Mouse (Mus musculus): ENCODE results near the gene Ccdc33. TPM values are rescaled to one million over a fixed set of nuclear protein-coding genes. Genes with fewer than 3 reads are reported as not detected.

The Ccdc33 gene
- polyA plus RNA-seq, 1 experiment from 2014 or later: not detected

- Histone ChIP-seq H3K4me2 (no peak overlapping the region), H3K4me3 (replicated peaks) (no peak overlapping the region), H3K36me3 (no peaks in the 10 kb centered on the region), H3K4me1 (replicated peaks) (no peaks in the 10 kb centered on the region), H3K27me3 (no peaks in the 10 kb centered on the region; the same call in 1 of the 2 replicates), H3K9ac (no peak overlapping the region), H3K9me3 (replicated peaks) (no peaks in the 10 kb centered on the region), H3K27ac (no peak overlapping the region)
- no peak for ATAC-seq (ENCODE audit: low read depth)
- WGBS (ENCODE audit: insufficient replicate concordance): 32% methylated on average over 7 of the region's 7 CpGs
- no peak for DNase-seq
These were observed 107.6 kb downstream of the Ccdc33 start for GRCm38 (mm10) chr9:58011027-58011426.

- 40% methylated on average over 3 of the region's 3 CpGs for WGBS (ENCODE audit: insufficient replicate concordance)
- H3K9me3 ChIP-seq (replicated peaks): no peaks in the 10 kb centered on the region
These were observed 109.0 kb downstream of the Ccdc33 start for GRCm38 (mm10) chr9:58009588-58009987.

GRCm38 (mm10) chr9:58009015-58009362, 109.6 kb downstream of the Ccdc33 start:
- Histone ChIP-seq H3K9ac (no peak overlapping the region), H3K4me3 (replicated peaks) (no peak overlapping the region), H3K4me1 (replicated peaks) (no peaks in the 10 kb centered on the region), H3K4me2 (no peak overlapping the region), H3K9me3 (replicated peaks) (no peaks in the 10 kb centered on the region), H3K36me3 (no peaks in the 10 kb centered on the region), H3K27me3 (no peaks in the 10 kb centered on the region; the same call in 1 of the 2 replicates), H3K27ac (no peak overlapping the region)
- 11% methylated on average over 6 of the region's 6 CpGs for WGBS (ENCODE audit: insufficient replicate concordance)
- DNase-seq (no peak), ATAC-seq (ENCODE audit: low read depth) (no peak)

More at GRCm38 (mm10) chr9:58009588-58009987, 109.0 kb downstream of the Ccdc33 start:
- Histone ChIP-seq H3K36me3 (no peaks in the 10 kb centered on the region), H3K27me3 (no peaks in the 10 kb centered on the region; the same call in 1 of the 2 replicates), H3K4me2 (no peak overlapping the region), H3K4me3 (replicated peaks) (no peak overlapping the region), H3K27ac (no peak overlapping the region), H3K9ac (no peak overlapping the region), H3K4me1 (replicated peaks) (no peaks in the 10 kb centered on the region)
- DNase-seq (no peak), ATAC-seq (ENCODE audit: low read depth) (no peak)

DNA sequence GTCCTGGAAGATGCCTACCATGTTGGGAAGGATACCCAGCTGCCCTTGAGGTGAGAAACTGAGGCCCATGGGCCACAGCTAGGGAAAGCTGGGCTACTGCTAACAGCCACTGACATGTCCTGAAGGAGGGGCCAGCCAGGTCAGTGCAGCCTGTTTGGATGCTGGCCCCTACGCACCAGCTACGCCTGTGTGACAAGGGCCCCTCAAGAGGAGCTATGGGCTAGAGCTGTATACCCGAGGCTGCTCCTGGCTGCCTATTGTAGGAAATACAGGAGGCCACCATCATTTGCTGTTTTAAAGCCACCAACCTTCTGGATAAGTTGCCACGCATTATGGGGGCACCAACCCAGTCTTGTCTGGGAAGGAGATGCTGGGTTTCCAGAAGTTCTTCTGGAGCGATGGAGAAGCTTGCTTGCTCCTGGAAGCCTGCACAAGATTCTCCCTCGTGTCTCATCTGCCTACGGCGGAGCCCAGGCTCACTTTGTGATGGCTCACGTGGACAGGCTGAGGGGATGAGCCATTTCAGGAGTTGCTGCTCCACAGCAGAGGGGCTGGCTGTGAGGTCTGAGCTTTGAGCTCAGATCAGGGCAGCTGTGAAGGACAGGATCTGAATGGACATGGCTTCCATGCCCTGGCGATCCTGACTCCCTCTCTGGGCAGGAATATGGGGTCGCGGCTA, 110.1 kb downstream of the Ccdc33 start:
- WGBS (ENCODE audit: insufficient replicate concordance): 64% methylated on average over 12 of the region's 12 CpGs

GRCm38 (mm10) chr9:58005753-58006461, 112.7 kb downstream of the Ccdc33 start, which contains the start of gene Cyp11a1:
Gene Cyp11a1 (plus strand): TSS chr9:58006411.
- H3K36me3 ChIP-seq: no peaks in the 10 kb centered on the region
- no peak within 1 kb of the TSS for H3K4me2 ChIP-seq
- H3K9ac ChIP-seq: no peak within 1 kb of the TSS
- 0 out of 2 replicates have a peak, but pooled peaks cover 2% of the 10 kb centered on the region for H3K27me3 ChIP-seq
- H3K27ac ChIP-seq: no peak within 1 kb of the TSS
- no peaks in the 10 kb centered on the region for H3K4me1 ChIP-seq (replicated peaks)
- DNase-seq (no peak), ATAC-seq (ENCODE audit: low read depth) (no peak)
- H3K9me3 ChIP-seq (replicated peaks): no peaks in the 10 kb centered on the region
- WGBS (ENCODE audit: insufficient replicate concordance): 53% methylated on average over 16 of the region's 16 CpGs
- H3K4me3 ChIP-seq (replicated peaks): no peak within 1 kb of the TSS

More for the DNA sequence above, 110.1 kb downstream of the Ccdc33 start:
- Histone ChIP-seq H3K4me2 (no peak overlapping the region), H3K4me1 (replicated peaks) (no peaks in the 10 kb centered on the region), H3K27me3 (no peaks in the 10 kb centered on the region; the same call in 1 of the 2 replicates), H3K27ac (no peak overlapping the region), H3K36me3 (no peaks in the 10 kb centered on the region), H3K4me3 (replicated peaks) (no peak overlapping the region), H3K9ac (no peak overlapping the region), H3K9me3 (replicated peaks) (no peaks in the 10 kb centered on the region)
- ATAC-seq (ENCODE audit: low read depth) (no peak), DNase-seq (no peak)

- no peaks in the 10 kb centered on the region for H3K4me1 ChIP-seq (replicated peaks)
- H3K4me3 ChIP-seq (replicated peaks): no peak overlapping the region
- H3K4me2 ChIP-seq: no peak overlapping the region
- peaks cover 6% of the 10 kb centered on the region; the same call in 1 of the 2 replicates for H3K27me3 ChIP-seq
- no peak for ATAC-seq (ENCODE audit: low read depth)
- H3K36me3 ChIP-seq: no peaks in the 10 kb centered on the region
- H3K9me3 ChIP-seq (replicated peaks): no peaks in the 10 kb centered on the region
- no peak overlapping the region for H3K9ac ChIP-seq
- 28% methylated on average over 2 of the region's 2 CpGs for WGBS (ENCODE audit: insufficient replicate concordance)
- no peak for DNase-seq
- no peak overlapping the region for H3K27ac ChIP-seq
These were observed 115.4 kb downstream of the Ccdc33 start for GRCm38 (mm10) chr9:58003272-58003671.

- DNase-seq: no peak
- H3K27ac ChIP-seq: no peak overlapping the region
- no peak overlapping the region for H3K9ac ChIP-seq
- no peak overlapping the region for H3K4me3 ChIP-seq (replicated peaks)
- no peaks in the 10 kb centered on the region for H3K36me3 ChIP-seq
- H3K4me1 ChIP-seq (replicated peaks): peaks cover 6% of the 10 kb centered on the region
- 39% methylated on average over 2 of the region's 2 CpGs for WGBS (ENCODE audit: insufficient replicate concordance)
- no peaks in the 10 kb centered on the region for H3K9me3 ChIP-seq (replicated peaks)
- H3K4me2 ChIP-seq: no peak overlapping the region
- H3K27me3 ChIP-seq: peaks cover 26% of the 10 kb centered on the region
- no peak for ATAC-seq (ENCODE audit: low read depth)
These were observed 118.9 kb downstream of the Ccdc33 start for GRCm38 (mm10) chr9:57999676-58000075.

DNA sequence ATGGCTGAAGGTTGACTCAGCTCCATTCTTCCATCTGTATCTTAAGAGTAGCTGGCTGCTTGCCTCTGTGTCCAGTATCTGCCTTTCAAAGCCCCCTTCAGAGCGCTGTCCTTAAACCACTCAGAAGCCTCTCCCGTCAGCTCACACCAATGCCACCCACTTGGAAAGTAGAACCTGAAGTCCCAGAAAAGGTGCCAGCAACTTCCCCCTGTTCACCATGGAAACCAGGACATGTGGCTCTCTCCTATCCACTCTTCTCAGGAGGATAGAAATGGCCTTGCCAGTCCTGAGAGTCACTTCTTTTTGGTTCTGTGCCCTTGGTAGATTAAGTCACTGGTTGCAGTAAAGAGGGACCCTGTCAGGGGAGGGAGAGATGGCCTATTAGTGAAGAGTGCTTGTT, 119.9 kb downstream of the Ccdc33 start:
- DNase-seq (no peak), ATAC-seq (ENCODE audit: low read depth) (no peak)
- Histone ChIP-seq H3K4me1 (replicated peaks) (peaks cover 6% of the 10 kb centered on the region), H3K9me3 (replicated peaks) (no peaks in the 10 kb centered on the region), H3K4me3 (replicated peaks) (no peak overlapping the region), H3K27me3 (peaks cover 29% of the 10 kb centered on the region), H3K4me2 (no peak overlapping the region), H3K27ac (no peak overlapping the region), H3K9ac (no peak overlapping the region), H3K36me3 (no peaks in the 10 kb centered on the region)
- 50% methylated on average over 2 of the region's 2 CpGs for WGBS (ENCODE audit: insufficient replicate concordance)

GRCm38 (mm10) chr9:57998032-57998659, 120.5 kb downstream of the Ccdc33 start:
- under 1% methylated on average over 20 of the region's 20 CpGs for WGBS (ENCODE audit: insufficient replicate concordance)
- peak overlapping the region; percentile 32 for H3K4me3 ChIP-seq (replicated peaks)
- no peaks in the 10 kb centered on the region for H3K36me3 ChIP-seq
- no peaks in the 10 kb centered on the region for H3K9me3 ChIP-seq (replicated peaks)
- DNase-seq: peak; percentile 22
- ATAC-seq (ENCODE audit: low read depth): peak; percentile 58; the same call in 1 of the 2 replicates
- H3K4me2 ChIP-seq: peak overlapping the region; percentile 61
- H3K27ac ChIP-seq: no peak overlapping the region
- H3K4me1 ChIP-seq (replicated peaks): peaks cover 6% of the 10 kb centered on the region
- H3K9ac ChIP-seq: no peak overlapping the region
- H3K27me3 ChIP-seq: peaks cover 29% of the 10 kb centered on the region

DNA sequence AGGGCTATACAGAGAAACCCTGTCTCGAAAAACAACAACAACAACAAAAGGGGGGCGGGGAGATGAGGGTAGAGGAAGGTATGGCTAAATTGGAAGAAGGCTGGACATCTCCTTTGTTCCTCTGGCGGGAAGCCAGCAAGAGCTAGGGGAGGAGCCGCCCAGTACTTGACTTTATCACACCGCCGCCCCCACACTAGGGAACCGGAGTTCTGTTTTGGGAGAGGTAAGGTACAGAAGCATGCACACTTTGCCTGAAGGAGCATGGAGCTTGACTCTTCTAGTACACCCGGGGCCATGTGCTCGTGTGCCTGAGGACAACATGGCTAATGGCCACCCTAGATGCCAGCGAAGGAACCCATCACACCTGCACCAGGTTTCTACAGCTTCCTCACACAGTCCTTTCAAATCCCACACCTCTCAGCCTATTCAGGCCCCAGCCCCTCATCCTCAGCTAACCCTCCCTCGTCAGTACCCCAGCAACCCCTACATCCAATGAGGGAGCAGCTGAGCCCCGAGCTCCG, 121.1 kb downstream of the Ccdc33 start:
- WGBS (ENCODE audit: insufficient replicate concordance): 17% methylated on average over 13 of the region's 13 CpGs
- no peaks in the 10 kb centered on the region for H3K36me3 ChIP-seq
- no peak for ATAC-seq (ENCODE audit: low read depth)
- peaks cover 6% of the 10 kb centered on the region for H3K4me1 ChIP-seq (replicated peaks)
- H3K4me2 ChIP-seq: peak overlapping the region; percentile 61
- peak; percentile 2 for DNase-seq
- H3K9ac ChIP-seq: no peak overlapping the region
- H3K27me3 ChIP-seq: peaks cover 27% of the 10 kb centered on the region
- no peaks in the 10 kb centered on the region for H3K9me3 ChIP-seq (replicated peaks)
- no peak overlapping the region for H3K27ac ChIP-seq
- peak overlapping the region; percentile 32 for H3K4me3 ChIP-seq (replicated peaks)

- H3K27me3 ChIP-seq: peaks cover 27% of the 10 kb centered on the region
- H3K4me1 ChIP-seq (replicated peaks): peaks cover 6% of the 10 kb centered on the region
- DNase-seq: no peak
- H3K4me3 ChIP-seq (replicated peaks): no peak overlapping the region
- no peaks in the 10 kb centered on the region for H3K9me3 ChIP-seq (replicated peaks)
- ATAC-seq (ENCODE audit: low read depth): no peak
- WGBS (ENCODE audit: insufficient replicate concordance): 25% methylated on average over 4 of the region's 4 CpGs
- H3K27ac ChIP-seq: no peak overlapping the region
- no peak overlapping the region for H3K9ac ChIP-seq
- H3K4me2 ChIP-seq: no peak overlapping the region
- no peaks in the 10 kb centered on the region for H3K36me3 ChIP-seq
These were observed 123.3 kb downstream of the Ccdc33 start for GRCm38 (mm10) chr9:57995282-57995681.
